Mouse (Mus musculus) large intestine, adult 2 months (tissue): Measurements from ENCODE around the gene Itsn1. TPM values are rescaled to one million over a fixed set of nuclear protein-coding genes. Genes with fewer than 3 reads are reported as not detected.
A peak's percentile ranks its signal among the peaks of the same experiment; 100 is the strongest.

Experiments used
- DNase-seq: peaks from one replicate; pipeline ENCODE4 v3.0.0-alpha.2; 2012; ENCODE audit warnings: low read depth, low spot score
- WGBS: fragments of 180-500 bp; shearing (Covaris S2); methylation state at CpG from one replicate; pipeline ENCODE4 v1.1.7; 2018; 5-methylcytosine and 5-hydroxymethylcytosine counted together
- polyA plus RNA-seq: library from polyadenylated mRNA; depleted of rRNA; stranded (reverse); fragments of >200 nt; gene quantifications from 2 replicates; pipeline ENCODE4 v1.2.3, GENCODE M21; 2012

Gene Itsn1
- polyA plus RNA-seq, 1 experiment = 13.6 TPM

DNA sequence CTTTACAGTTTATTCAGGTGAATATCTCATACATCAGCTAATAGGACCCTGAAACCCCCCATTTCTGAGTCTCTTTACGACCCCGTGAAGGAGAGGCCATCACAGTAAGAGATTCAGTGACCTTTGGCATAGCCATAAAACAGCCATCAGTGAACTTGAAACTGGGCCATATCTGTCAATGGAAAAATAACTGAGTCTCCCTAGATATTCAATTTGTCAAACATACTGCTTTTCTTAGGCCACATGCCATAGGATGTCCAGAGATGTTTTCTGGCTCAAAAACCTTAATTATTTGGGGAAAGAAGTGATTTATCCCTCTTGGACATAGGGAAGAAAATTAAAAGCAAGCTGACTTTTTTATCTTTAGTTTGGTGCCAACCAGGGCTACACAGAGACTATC, 104.5 kb downstream of the Itsn1 start:
- 32% methylated on average over 2 of the region's 2 CpGs for WGBS

DNA sequence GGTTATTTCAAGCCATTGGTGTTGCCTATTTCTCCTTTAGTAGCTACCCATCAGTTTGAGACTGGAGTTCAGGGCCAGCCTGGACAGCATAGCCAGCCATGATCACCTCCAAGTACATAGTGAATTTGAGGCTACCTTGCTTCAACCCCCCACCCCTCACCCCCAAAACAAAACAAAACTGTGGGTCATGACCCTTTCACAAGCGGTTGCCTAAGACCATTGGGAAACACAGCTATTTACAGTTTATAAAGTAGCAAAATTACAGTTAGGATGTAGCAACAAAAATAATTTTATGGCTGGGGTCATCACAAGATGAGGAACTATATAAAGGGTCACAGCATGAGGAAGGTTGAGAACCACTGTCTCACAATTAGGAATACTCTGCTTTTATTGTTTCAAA, 104.9 kb downstream of the Itsn1 start:
- DNase-seq = no peak
- WGBS = 84% methylated on average over 1 of the region's 1 CpGs

More for the DNA sequence above, 104.5 kb downstream of the Itsn1 start:
- no peak for DNase-seq

DNA sequence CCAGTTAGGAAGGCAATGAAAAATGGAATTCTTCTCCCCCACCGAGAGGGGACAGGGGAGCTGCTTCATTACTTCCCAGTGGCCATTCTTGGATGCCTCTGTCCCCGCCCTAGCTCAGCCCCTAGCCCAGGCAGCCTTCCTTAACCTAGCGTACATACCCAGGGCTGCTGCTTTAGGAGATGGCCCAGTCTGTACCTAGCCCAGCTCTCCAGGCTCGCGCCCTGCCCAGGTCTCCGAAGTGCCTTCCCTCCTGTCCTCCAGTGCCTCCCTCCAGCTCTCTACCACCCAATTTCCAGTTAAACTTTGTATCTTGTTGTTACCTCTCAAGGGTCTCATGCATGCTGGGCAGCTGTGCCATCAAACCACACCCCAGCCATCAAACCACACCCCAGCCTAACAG, 106.7 kb downstream of the Itsn1 start:
- 29% methylated on average over 6 of the region's 6 CpGs for WGBS
- DNase-seq = peak; percentile 36

DNA sequence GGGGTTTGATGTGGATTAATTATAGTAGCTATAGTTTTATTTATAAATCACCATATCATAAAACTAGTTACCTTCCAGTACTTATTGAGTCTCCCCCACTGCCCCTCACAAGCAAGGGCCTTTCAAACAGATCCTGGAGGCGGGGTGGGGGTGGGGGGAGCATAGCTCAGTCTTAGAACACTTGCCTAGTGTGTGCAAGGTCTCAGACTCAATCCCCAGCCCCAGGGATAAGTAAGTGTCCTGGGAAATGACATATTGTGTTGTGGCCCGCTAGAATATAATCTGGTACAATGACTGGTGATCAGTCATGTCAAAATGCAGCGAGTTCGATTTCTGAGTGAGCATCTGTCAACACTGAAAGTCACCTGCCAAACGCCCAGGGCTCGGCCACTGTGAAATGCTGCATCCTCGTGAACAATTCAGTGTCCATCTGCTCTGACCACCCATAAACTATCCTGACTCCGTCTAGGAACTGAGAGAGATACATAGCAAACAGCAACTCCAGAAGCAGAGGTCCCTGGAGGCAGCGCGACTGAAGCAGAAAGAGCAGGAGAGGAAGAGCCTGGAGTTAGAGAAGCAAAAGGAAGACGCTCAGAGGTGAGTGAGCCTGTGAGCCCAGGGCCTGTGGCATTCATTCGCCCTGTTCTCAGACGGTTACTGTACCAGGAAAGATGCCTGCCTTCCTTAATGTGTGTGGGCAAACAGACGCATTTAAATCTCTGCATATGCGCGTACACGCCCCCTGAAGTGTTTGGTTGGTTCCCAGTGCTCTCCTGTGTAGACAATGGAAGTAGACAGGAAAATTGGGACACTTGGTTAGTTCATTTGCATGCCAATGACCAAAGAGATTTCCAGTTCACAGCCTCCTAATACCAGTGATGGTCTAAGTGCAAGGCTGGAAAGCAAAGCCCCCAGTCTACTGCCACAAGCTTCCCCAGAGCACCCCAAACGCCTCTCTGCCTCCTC, 107.8 kb downstream of the Itsn1 start:
- 44% methylated on average over 18 of the region's 18 CpGs for WGBS
- no peak for DNase-seq

DNA sequence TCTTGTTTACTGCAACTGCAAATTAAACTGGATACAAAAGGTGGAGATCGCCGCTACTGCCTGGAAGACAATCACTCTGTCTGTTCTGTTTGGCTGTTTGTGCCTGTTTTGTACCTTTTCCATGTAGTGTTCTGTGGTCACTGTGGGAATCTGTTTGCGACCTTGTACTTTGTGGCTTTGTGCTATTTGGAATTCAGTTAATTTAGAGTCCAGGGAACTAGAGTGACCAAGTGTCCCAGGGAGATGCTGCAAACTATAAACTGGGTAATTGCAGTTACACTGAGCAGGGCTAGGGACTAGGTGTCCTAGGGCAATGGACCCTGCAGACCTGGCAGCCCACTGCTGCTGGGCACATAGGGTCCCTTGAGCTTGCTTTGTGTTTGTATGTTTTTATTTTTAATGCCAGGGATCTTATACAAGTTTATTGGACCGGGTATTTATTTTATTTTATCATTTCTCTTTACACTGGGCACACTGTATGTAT, 108.5 kb downstream of the Itsn1 start:
- WGBS = 73% methylated on average over 4 of the region's 4 CpGs
- DNase-seq = no peak

DNA sequence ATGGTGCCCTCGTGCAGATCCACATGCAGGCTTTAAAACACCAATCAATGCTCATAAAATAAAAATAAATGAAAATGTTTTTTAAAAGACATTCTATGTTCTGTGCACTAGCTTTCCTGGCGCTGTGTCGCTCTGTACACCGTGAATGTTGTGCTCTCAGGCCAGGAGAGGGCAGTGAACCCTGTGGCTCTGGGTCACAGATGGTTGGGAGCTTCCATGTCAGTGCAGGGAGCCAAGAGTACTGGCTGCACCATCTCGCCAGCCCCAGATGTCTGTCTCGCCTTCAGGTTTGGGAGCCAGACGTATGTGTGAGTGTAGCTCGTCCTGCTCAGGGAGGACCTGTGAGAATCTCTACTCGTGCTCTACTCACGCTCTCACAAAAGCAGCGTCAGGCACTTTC, 109.7 kb downstream of the Itsn1 start:
- 88% methylated on average over 11 of the region's 11 CpGs for WGBS
- no peak for DNase-seq

DNA sequence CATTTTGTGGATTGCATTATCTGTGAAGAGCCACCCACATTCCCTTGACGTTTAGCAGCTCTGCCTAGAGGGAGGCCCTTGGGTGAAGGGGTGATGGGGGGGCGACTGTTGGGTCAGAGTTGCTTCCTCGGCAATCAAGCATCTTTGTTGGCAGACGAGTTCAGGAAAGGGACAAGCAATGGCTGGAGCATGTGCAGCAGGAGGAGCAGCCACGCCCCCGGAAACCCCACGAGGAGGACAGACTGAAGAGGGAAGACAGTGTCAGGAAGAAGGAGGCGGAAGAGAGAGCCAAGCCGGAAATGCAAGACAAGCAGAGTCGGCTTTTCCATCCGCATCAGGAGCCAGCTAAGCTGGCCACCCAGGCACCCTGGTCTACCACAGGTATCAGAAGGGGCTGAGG, 110.4 kb downstream of the Itsn1 start:
- no peak for DNase-seq
- WGBS = 35% methylated on average over 11 of the region's 11 CpGs

DNA sequence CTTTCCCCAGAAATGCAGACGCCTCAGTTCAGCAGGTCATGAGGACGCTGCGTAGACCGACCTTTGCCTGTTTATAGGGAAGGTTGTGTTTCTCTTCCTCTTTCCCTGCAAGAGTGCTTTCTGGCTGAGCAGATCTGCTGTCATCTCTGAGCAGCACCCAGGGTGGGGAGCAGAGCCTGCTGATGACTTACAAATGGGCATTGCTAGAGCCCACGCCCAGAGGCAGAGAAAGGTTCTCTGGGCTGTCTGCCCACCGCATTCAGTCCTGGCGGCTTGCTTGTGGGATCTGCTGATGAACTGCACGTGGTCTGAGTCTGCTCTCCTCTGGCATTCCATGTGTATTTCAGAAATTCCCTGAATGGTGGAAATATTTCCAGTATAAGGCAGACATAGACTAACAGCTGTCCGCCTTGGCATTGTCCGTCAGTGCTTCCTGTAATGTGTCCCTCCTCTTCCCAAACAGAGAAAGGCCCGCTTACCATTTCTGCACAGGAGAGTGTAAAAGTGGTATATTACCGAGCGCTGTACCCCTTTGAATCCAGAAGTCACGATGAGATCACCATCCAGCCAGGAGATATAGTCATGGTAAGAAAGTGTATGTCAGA, 112.0 kb downstream of the Itsn1 start:
- no peak for DNase-seq

DNA sequence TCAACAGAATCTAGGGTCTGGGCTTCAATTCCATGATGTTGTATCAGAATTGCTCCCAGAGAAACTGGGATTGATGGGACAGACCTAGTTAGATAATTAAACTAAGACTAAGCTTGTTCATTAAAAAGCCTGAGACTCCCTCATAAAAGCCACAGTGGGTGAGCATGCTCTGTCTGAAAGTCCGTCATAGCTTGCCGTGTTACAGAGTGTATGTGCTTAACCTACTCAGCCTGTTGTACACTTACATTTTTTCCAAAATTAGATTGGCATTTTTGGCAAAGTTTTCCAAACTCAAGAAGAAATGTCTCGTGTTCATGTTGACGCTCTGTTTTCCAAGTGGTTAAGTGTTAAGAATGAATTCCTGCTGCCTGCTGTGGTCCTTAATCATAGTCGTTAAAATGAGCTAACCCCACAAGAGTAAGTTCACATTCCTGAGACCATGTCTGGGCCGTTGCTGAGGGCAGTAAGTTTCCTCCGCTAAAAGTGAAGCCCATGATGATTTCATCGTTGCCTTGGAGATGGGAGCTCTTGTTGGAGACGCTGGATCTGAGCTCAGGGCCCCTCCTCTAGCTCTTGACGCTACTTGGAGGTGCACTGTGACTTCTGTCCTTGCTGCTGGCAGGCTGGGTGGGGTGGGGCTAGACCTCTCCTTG, 117.1 kb downstream of the Itsn1 start:
- no peak for DNase-seq

More for the DNA sequence above, 112.0 kb downstream of the Itsn1 start:
- WGBS = 67% methylated on average over 14 of the region's 14 CpGs

DNA sequence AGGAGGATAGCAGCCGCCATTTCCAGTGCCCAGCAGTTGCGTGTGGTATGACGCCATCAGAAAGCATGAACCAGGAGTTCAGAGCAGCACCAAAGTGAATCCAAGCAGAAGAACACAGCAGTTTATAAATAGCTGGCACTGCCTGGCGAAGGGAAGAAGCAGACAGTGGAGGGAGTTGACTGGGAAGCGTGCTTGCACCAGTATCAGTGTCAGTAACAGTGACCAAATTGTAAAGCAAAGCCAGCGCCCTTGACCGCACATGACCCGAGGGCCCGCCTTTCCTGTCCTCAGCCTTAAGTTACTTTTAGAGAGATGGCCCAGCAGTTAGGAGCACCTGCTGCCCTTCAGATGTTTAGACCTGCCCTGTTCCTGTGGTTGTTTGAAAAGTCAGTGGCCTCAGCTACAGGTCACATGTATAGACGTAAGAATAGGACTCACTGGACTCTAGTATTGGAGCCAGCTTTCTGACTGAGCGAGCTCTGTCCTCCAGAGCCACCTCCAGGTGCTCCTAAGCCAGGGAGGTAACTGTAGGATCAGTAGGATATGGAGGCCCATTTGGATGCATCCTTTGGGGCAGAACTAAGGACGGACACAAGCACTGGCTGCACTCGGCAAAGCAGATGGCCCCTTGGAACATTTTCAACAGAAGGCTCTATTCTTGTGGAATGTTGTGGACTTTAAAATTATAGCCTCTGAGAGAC, 118.6 kb downstream of the Itsn1 start:
- DNase-seq = no peak
- 86% methylated on average over 13 of the region's 13 CpGs for WGBS

More for the DNA sequence above, 117.1 kb downstream of the Itsn1 start:
- 53% methylated on average over 10 of the region's 10 CpGs for WGBS

DNA sequence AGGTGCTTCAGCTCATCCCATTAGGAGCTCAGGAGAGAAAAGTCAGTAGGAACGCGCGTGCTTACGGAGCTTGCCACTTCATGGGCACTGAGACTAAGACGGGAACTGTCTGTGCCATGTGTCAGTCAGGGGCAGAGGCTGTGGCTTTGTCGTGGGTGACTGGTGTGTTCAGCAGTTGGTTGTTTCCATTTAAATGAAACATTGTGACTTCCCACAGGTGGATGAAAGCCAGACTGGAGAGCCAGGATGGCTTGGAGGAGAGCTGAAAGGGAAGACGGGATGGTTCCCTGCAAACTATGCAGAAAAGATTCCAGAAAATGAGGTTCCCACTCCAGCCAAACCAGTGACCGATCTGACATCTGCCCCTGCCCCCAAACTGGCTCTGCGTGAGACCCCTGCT, 119.4 kb downstream of the Itsn1 start:
- no peak for DNase-seq
- WGBS = 80% methylated on average over 9 of the region's 9 CpGs

DNA sequence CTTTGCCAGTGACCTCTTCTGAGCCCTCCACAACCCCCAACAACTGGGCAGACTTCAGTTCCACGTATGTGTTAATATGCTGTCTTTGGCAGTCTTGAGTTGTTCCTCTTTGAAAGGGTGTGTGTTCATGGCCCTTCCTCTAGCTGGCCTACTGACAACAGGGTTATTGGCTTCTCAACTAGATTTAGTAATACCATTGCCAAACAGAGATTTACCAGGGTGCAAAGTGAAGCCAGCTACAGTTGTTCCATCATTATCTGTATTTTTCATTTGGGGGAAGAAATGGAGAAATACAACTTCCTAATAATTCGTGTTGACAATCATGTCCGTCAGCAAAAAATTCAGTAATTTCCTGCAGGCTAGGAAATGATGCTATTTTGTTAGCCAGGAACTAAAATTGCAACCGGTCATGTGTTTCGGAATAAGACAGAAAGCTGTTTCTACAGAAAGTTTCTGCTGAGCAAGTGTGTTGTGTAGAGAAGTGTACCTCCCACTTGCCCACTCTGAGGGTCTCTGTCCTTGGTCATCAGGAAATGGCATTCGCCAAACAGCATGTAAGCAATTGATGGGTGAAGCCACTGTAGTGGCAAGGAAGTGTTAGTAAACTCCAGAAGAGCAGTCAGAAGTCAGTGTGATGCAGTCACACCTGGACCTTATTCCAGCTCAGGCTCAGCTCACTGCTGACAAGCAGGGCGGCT, 120.0 kb downstream of the Itsn1 start:
- 77% methylated on average over 7 of the region's 7 CpGs for WGBS
- DNase-seq = no peak

DNA sequence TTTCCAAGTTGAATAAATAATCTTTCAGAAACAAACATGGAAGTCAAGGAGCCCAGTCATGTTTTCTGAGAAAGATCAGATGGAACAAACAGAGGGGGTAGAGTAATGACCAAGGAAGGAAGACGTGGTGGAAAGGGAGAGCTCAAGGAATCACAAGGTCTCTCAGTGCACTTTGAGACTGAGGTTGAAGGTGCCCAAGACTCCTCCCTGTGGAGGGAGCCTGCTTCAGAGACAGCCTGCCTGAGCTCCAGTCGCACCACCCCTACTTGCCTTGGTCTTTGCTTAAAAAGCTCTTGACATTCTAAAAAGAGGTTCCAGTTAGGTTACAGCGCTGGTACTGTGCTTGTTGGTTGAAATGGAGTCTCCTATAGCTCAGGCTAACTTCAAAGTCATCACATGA, 121.1 kb downstream of the Itsn1 start:
- no peak for DNase-seq
- 79% methylated on average over 3 of the region's 3 CpGs for WGBS

DNA sequence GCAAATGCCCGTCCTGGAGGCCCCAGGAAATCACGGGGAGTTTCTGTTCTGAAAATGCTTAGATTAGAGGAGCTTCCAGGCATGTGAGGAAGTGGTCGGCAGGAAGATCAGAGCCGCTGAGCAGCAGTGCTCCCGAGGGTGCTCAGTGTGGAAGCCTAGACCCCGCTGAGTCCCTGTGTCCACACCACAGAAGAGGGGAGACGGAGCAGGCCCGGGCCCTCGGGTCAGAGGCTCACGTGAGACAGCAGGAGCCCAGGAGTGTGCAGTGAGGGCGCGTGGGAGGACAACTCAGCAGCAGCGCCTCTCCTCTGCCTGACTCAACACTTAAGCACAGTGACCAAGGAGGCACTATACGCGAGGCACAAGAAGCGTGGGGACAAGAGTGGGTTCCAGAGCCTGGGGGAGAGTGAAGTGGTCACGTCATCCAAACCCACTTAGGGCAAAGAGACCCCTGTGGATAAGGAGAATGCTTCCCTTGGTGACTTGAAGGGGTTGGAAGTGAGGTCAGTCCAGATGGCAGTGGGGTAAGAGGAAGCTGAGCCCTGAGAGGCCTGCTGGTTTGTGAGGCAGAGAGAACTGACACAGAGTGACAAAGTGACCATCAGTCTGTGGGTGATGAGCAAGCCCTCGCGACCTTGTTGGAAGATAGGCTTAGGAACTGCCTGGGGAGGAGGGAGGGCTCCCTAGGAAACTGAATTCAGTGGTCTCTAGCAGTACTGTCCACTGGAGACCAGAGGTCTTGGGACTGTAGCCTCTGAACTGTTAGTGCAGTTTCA, 122.6 kb downstream of the Itsn1 start:
- no peak for DNase-seq
- 83% methylated on average over 19 of the region's 19 CpGs for WGBS

DNA sequence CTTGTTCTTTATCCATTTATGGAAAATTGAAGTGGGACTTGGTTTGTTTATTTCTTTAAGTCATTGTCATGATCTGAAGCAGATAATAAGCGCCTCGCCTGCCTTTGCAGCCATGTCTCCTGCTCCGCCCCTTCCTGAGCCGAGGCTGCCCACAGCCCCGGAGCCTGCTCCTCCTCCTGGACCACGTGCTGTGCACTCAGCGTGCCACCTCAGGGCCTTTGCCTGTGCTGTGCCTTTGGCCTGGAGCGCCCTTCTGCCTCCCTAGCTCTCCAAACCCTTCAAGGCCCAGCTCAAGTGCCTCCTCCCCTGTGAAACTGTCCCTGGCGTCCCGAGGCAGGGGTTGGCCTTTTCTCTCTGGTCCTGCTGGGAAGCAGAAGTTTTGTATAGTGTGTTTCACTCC, 123.7 kb downstream of the Itsn1 start:
- DNase-seq = no peak
- 83% methylated on average over 10 of the region's 10 CpGs for WGBS

DNA sequence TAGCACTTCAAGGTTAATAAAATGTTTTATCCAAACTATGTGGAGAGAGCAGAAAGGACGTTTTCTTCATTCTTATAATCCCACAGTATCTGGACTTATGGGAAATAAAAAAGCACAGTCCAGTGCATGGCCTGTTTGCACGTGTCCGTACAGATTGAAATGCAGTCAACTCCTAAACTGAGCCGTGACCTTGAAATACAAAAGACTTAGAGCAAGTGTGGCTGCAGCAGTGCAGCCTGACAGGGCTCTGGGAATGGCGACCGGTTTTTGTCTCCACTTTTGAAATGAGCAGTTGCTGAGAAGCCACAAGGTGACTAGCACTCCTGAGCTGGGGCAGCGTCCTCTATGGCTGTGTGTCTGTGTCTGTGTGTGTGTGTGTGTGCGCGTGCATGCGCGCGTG, 124.1 kb downstream of the Itsn1 start:
- DNase-seq = no peak
- WGBS = 91% methylated on average over 12 of the region's 12 CpGs

DNA sequence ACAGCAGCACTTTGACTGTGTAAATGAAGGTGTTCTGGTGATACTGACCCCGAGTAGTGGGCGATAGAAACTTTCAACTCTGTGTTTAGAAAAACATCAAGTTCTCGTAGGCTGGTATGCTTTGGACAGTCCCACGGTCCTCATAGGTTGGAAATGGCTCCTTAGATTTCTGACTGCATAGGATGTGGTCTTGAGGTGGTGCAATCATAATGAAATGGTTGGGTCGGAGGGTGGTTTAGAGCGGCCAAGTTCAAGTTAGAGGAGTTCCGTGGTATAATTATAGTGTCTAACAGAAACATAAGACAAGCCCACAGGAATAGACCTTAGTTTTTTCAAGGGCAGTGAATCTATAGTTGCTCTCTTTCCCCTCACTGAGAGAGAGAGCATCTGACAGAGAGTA, 129.6 kb downstream of the Itsn1 start:
- 91% methylated on average over 7 of the region's 7 CpGs for WGBS
- DNase-seq = no peak

DNA sequence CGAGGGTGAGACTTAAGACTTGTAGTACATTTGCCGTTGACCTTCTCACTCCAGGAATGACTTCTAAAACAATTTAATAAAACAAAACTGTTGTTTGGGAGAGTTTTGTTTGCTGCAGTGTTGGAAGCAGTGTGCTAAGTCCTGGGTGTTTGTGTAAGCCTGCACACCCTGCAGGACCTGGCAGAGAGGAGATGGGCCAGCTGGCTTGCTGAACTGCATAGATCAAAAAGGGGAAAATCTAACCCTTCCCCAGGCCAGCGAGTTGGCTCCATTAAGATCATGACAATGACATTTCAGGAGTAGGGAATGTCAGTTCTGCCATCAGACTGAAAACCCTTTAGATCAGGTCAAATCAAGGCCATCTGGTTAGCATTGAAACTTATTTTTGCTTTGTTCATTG, 130.1 kb downstream of the Itsn1 start:
- WGBS = 75% methylated on average over 3 of the region's 3 CpGs
- no peak for DNase-seq

DNA sequence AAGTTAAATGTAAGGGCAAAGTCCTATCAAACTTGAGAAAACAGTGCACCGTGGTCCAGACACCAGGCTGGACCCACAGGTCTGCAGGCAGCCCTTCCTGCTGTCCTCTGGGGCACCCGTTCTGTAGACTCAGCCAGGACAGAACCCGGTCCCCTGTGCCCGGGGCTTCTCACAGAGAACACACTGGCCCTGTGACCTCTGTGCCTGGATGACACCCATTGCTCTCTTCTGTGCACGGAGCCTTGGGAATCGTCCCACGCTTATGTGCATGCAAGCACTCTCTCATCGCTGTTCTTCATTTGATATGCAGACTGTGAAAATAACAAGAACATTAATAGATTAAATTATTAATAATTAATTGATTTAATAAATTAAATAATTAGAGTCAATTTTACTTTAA, 130.9 kb downstream of the Itsn1 start:
- DNase-seq = no peak
- 83% methylated on average over 8 of the region's 8 CpGs for WGBS
